Mouse (Mus musculus) hindbrain, embryonic 15.5 days (tissue): Measurements from ENCODE around the gene Mettl23. TPM values are rescaled to one million over a fixed set of nuclear protein-coding genes. Genes with fewer than 3 reads are reported as not detected.
"Not testable (repeated sequence)": the region's sequence is repeated elsewhere in the genome, so short reads cannot be mapped to it uniquely, and the experiment has no call there.

ENCODE experiments used
- ATAC-seq: fragments of 200-750 bp; cut with Nextera tagmentation; 2 replicates; pipeline ENCODE4 v1.8.0; 2017; ENCODE audit warnings: low read depth, moderate number of reproducible peaks, moderate TSS enrichment; ENCODE audit not compliant: low FRiP score
- H3K27ac ChIP-seq: fragments of 300-500 bp; sonication (generic); replicated peaks from 2 replicates; pipeline ENCODE4 v1.5.1; 2015; ENCODE audit warnings: mild to moderate bottlenecking, inconsistent platforms
- H3K27me3 ChIP-seq: fragments of 300-500 bp; sonication (generic); 2 replicates; pipeline ENCODE4 v1.6.1; 2015; ENCODE audit warnings: control low read depth, inconsistent platforms
- H3K36me3 ChIP-seq: fragments of 300-500 bp; sonication (generic); 2 replicates; pipeline ENCODE4 v1.6.1; 2015; ENCODE audit warnings: control low read depth, inconsistent platforms
- H3K4me1 ChIP-seq: fragments of 300-500 bp; sonication (generic); replicated peaks from 2 replicates; pipeline ENCODE4 v1.6.1; 2015; ENCODE audit warnings: control low read depth, inconsistent platforms
- H3K4me2 ChIP-seq: fragments of 300-500 bp; sonication (generic); 2 replicates; pipeline ENCODE4 v1.6.1; 2015; ENCODE audit warnings: moderate library complexity, mild to moderate bottlenecking, inconsistent platforms
- H3K4me3 ChIP-seq: fragments of 300-500 bp; sonication (generic); 2 replicates; pipeline ENCODE4 v1.5.1; 2015; ENCODE audit warnings: mild to moderate bottlenecking, inconsistent platforms
- H3K9ac ChIP-seq: fragments of 300-500 bp; sonication (generic); 2 replicates; pipeline ENCODE4 v1.6.1; 2015; ENCODE audit warnings: inconsistent platforms
- H3K9me3 ChIP-seq: fragments of 300-500 bp; sonication (generic); 2 replicates; pipeline ENCODE4 v1.6.1; 2016; ENCODE audit warnings: control low read depth, inconsistent platforms
- WGBS: fragments of 180-500 bp; shearing (Covaris S2); methylation state at CpG from one replicate; pipeline ENCODE4 v1.1.7; 2015; 5-methylcytosine and 5-hydroxymethylcytosine counted together
- polyA plus RNA-seq: library from polyadenylated mRNA; unstranded; fragments of >200 nt; fragmentation: Nextera tagmentation; extraction: Ambion mirVana; gene quantifications from 2 replicates; pipeline ENCODE4 v1.2.1, GENCODE M21; 2015

Mettl23 gene
- polyA plus RNA-seq, 1 experiment from 2014 or later = 62.1 TPM

GRCm38 (mm10) chr11:116822215-116822614 lies 20.9 kb upstream of the Mettl23 start:
- Histone ChIP-seq H3K27ac (no peak overlapping the region), H3K9ac (no peak overlapping the region), H3K27me3 (no peaks in the 10 kb centered on the region), H3K4me1 (peaks cover 44% of the 10 kb centered on the region), H3K4me3 (no peak overlapping the region), H3K9me3 (no peaks in the 10 kb centered on the region), H3K36me3 (no peaks in the 10 kb centered on the region), H3K4me2 (no peak overlapping the region)
- 60% methylated on average over 10 of the region's 10 CpGs for WGBS
- no peak for ATAC-seq

GRCm38 (mm10) chr11:116822626-116823025 lies 20.5 kb upstream of the Mettl23 start:
- Histone ChIP-seq H3K36me3 (no peaks in the 10 kb centered on the region), H3K4me3 (no peak overlapping the region), H3K27me3 (no peaks in the 10 kb centered on the region), H3K4me2 (no peak overlapping the region), H3K27ac (no peak overlapping the region), H3K4me1 (peaks cover 48% of the 10 kb centered on the region), H3K9me3 (no peaks in the 10 kb centered on the region), H3K9ac (no peak overlapping the region)
- no peak for ATAC-seq
- 92% methylated on average over 10 of the region's 10 CpGs for WGBS

- Histone ChIP-seq H3K4me3 (no peak overlapping the region), H3K4me1 (peaks cover 51% of the 10 kb centered on the region), H3K4me2 (no peak overlapping the region), H3K27ac (no peak overlapping the region), H3K36me3 (no peaks in the 10 kb centered on the region), H3K9ac (no peak overlapping the region), H3K9me3 (no peaks in the 10 kb centered on the region), H3K27me3 (no peaks in the 10 kb centered on the region)
- 98% methylated on average over 2 of the region's 2 CpGs for WGBS
- no peak for ATAC-seq
These were observed 19.8 kb upstream of the Mettl23 start for GRCm38 (mm10) chr11:116823255-116823654.

GRCm38 (mm10) chr11:116823885-116824284 lies 19.2 kb upstream of the Mettl23 start:
- not testable (repeated sequence) for H3K4me2 ChIP-seq, H3K9me3 ChIP-seq, H3K36me3 ChIP-seq, H3K4me3 ChIP-seq, H3K27me3 ChIP-seq, H3K9ac ChIP-seq, H3K27ac ChIP-seq, ATAC-seq
- WGBS = 95% methylated on average over 10 of the region's 10 CpGs
- peaks cover 52% of the 10 kb centered on the region for H3K4me1 ChIP-seq

GRCm38 (mm10) chr11:116825230-116825629 lies 17.8 kb upstream of the Mettl23 start:
- Histone ChIP-seq H3K4me2 (peak overlapping the region; percentile 84), H3K4me3 (peak overlapping the region; percentile 8; the same call in 1 of the 2 replicates), H3K9me3 (no peaks in the 10 kb centered on the region), H3K36me3 (no peaks in the 10 kb centered on the region), H3K27ac (peak overlapping the region; percentile 31; the same call in 1 of the 2 replicates), H3K4me1 (peaks cover 47% of the 10 kb centered on the region), H3K9ac (no peak overlapping the region), H3K27me3 (no peaks in the 10 kb centered on the region)
- 27% methylated on average over 5 of the region's 5 CpGs for WGBS
- ATAC-seq = no peak

GRCm38 (mm10) chr11:116826550-116827504 lies 16.3 kb upstream of the Mettl23 start:
- 7% methylated on average over 17 of the region's 17 CpGs for WGBS
- Histone ChIP-seq H3K36me3 (no peaks in the 10 kb centered on the region), H3K4me3 (peak overlapping the region; percentile 60), H3K4me1 (peaks cover 41% of the 10 kb centered on the region), H3K27me3 (no peaks in the 10 kb centered on the region), H3K4me2 (peak overlapping the region; percentile 84), H3K9ac (peak overlapping the region; percentile 80), H3K27ac (peak overlapping the region; percentile 77), H3K9me3 (no peaks in the 10 kb centered on the region)
- ATAC-seq = 0 out of 2 replicates have a peak, but pooled peaks have one; percentile 16

- under 1% methylated on average over 62 of the region's 71 CpGs for WGBS
These were observed 15.4 kb upstream of the Mettl23 start, which contains the start of gene Mxra7 for GRCm38 (mm10) chr11:116827534-116828165. Gene Mxra7, minus strand, starts transcription at chr11:116828046.

GRCm38 (mm10) chr11:116832172-116832685 lies 10.8 kb upstream of the Mettl23 start:
- ATAC-seq = no peak
- H3K4me2 ChIP-seq = no peak overlapping the region
- no peak overlapping the region for H3K4me3 ChIP-seq
- H3K36me3 ChIP-seq = peaks cover 24% of the 10 kb centered on the region
- H3K9ac ChIP-seq = no peak overlapping the region
- no peak overlapping the region for H3K27ac ChIP-seq
- H3K27me3 ChIP-seq = no peaks in the 10 kb centered on the region
- H3K9me3 ChIP-seq = no peaks in the 10 kb centered on the region
- WGBS = 34% methylated on average over 3 of the region's 4 CpGs
- H3K4me1 ChIP-seq = peaks cover 17% of the 10 kb centered on the region

More at GRCm38 (mm10) chr11:116827534-116828165, 15.4 kb upstream of the Mettl23 start, which contains the start of gene Mxra7:
- Histone ChIP-seq H3K27ac (peak within 1 kb of the TSS; percentile 77), H3K9me3 (no peaks in the 10 kb centered on the region), H3K9ac (peak within 1 kb of the TSS; percentile 80), H3K4me1 (peaks cover 39% of the 10 kb centered on the region), H3K36me3 (no peaks in the 10 kb centered on the region), H3K4me2 (peak within 1 kb of the TSS; percentile 84), H3K4me3 (peak within 1 kb of the TSS; percentile 60), H3K27me3 (no peaks in the 10 kb centered on the region)
- peak; percentile 46 for ATAC-seq

GRCm38 (mm10) chr11:116834954-116835353 lies 8.1 kb upstream of the Mettl23 start:
- peaks cover 10% of the 10 kb centered on the region for H3K4me1 ChIP-seq
- no peak overlapping the region for H3K4me3 ChIP-seq
- no peak overlapping the region for H3K4me2 ChIP-seq
- peaks cover 44% of the 10 kb centered on the region for H3K36me3 ChIP-seq
- H3K27ac ChIP-seq = no peak overlapping the region
- no peaks in the 10 kb centered on the region for H3K9me3 ChIP-seq
- no peak overlapping the region for H3K9ac ChIP-seq
- no peak for ATAC-seq
- H3K27me3 ChIP-seq = no peaks in the 10 kb centered on the region
- 100% methylated on average over 1 of the region's 1 CpGs for WGBS

GRCm38 (mm10) chr11:116836283-116836682 lies 6.8 kb upstream of the Mettl23 start:
- H3K4me3 ChIP-seq = no peak overlapping the region
- ATAC-seq = no peak
- no peaks in the 10 kb centered on the region for H3K27me3 ChIP-seq
- H3K9me3 ChIP-seq = no peaks in the 10 kb centered on the region
- no peak overlapping the region for H3K4me2 ChIP-seq
- H3K9ac ChIP-seq = no peak overlapping the region
- no peak overlapping the region for H3K27ac ChIP-seq
- WGBS = 90% methylated on average over 4 of the region's 4 CpGs
- peaks cover 24% of the 10 kb centered on the region for H3K4me1 ChIP-seq
- peaks cover 55% of the 10 kb centered on the region for H3K36me3 ChIP-seq

GRCm38 (mm10) chr11:116837441-116837840 lies 5.6 kb upstream of the Mettl23 start:
- Histone ChIP-seq H3K9ac (no peak overlapping the region), H3K27ac (no peak overlapping the region), H3K9me3 (no peaks in the 10 kb centered on the region), H3K4me1 (peaks cover 31% of the 10 kb centered on the region), H3K4me3 (no peak overlapping the region), H3K27me3 (no peaks in the 10 kb centered on the region), H3K4me2 (no peak overlapping the region), H3K36me3 (peaks cover 55% of the 10 kb centered on the region)
- ATAC-seq = no peak
- WGBS = 95% methylated on average over 10 of the region's 10 CpGs

GRCm38 (mm10) chr11:116838936-116839335 lies 4.1 kb upstream of the Mettl23 start:
- no peak for ATAC-seq
- Histone ChIP-seq H3K36me3 (peaks cover 55% of the 10 kb centered on the region), H3K4me3 (no peak overlapping the region), H3K27ac (no peak overlapping the region), H3K4me1 (peaks cover 32% of the 10 kb centered on the region), H3K27me3 (no peaks in the 10 kb centered on the region), H3K9ac (no peak overlapping the region), H3K9me3 (no peaks in the 10 kb centered on the region), H3K4me2 (no peak overlapping the region)
- 91% methylated on average over 14 of the region's 14 CpGs for WGBS
